Mouse (Mus musculus): Measurements from ENCODE around the gene Tmem265.

The Tmem265 gene

GRCm38 (mm10) chr7:127561340-127561858 is at the start of gene Tmem265:
Gene Tmem265 (plus strand): TSS chr7:127561390.
- no peak for DNase-seq

- peak; percentile 96 for DNase-seq
Measured at GRCm38 (mm10) chr7:127511808-127512230, 49.4 kb upstream of the Tmem265 start, which contains the start of gene Srcap. Gene Srcap (plus strand): TSS chr7:127511983.

- DNase-seq = peak; percentile 86
Measured at GRCm38 (mm10) chr7:127512231-127513015, 48.8 kb upstream of the Tmem265 start.

- DNase-seq = peak; percentile 5
Measured at GRCm38 (mm10) chr7:127513016-127513390, 48.2 kb upstream of the Tmem265 start.

GRCm38 (mm10) chr7:127513781-127514180 is 47.4 kb upstream of the Tmem265 start:
- DNase-seq = no peak

- no peak for DNase-seq
Measured at GRCm38 (mm10) chr7:127515846-127516245, 45.3 kb upstream of the Tmem265 start.

- no peak for DNase-seq
Measured at GRCm38 (mm10) chr7:127516344-127516743, 44.8 kb upstream of the Tmem265 start.

- DNase-seq = no peak
Measured at GRCm38 (mm10) chr7:127519284-127519683, 41.9 kb upstream of the Tmem265 start, which contains the start of gene Gm42715. Gene Gm42715 (plus strand): TSS chr7:127519584.

GRCm38 (mm10) chr7:127541671-127542070 is 19.5 kb upstream of the Tmem265 start:
- DNase-seq = no peak

GRCm38 (mm10) chr7:127549116-127549835 is 11.9 kb upstream of the Tmem265 start:
- DNase-seq = no peak

GRCm38 (mm10) chr7:127551558-127551957 is 9.6 kb upstream of the Tmem265 start:
- DNase-seq = no peak

GRCm38 (mm10) chr7:127560580-127560979 is 610 bp upstream of the Tmem265 start:
- DNase-seq = no peak

GRCm38 (mm10) chr7:127564381-127565150 is 3.4 kb downstream of the Tmem265 start:
- DNase-seq = no peak

- peak; percentile 97 for DNase-seq
Measured at GRCm38 (mm10) chr7:127572895-127573471, 11.8 kb downstream of the Tmem265 start, which contains the start of gene Phkg2. Gene Phkg2 (plus strand): TSS chr7:127573340.

- no peak for DNase-seq
Measured at GRCm38 (mm10) chr7:127573503-127574008, 12.4 kb downstream of the Tmem265 start.

GRCm38 (mm10) chr7:127574115-127574514 is 12.9 kb downstream of the Tmem265 start:
- no peak for DNase-seq

- DNase-seq = no peak
Measured at GRCm38 (mm10) chr7:127583260-127583659, 22.1 kb downstream of the Tmem265 start.

GRCm38 (mm10) chr7:127585031-127585430 is 23.8 kb downstream of the Tmem265 start:
- no peak for DNase-seq

GRCm38 (mm10) chr7:127586149-127586548 is 25.0 kb downstream of the Tmem265 start:
- no peak for DNase-seq

GRCm38 (mm10) chr7:127587196-127587595 is 26.0 kb downstream of the Tmem265 start:
- DNase-seq = no peak

- peak; percentile 97 for DNase-seq
Measured at GRCm38 (mm10) chr7:127588011-127588871, 27.1 kb downstream of the Tmem265 start, which contains the start of the genes Ccdc189 and Rnf40. Gene Ccdc189 (minus strand): TSS chr7:127588595. Gene Rnf40 (plus strand): TSS chr7:127588767.
